Mouse (Mus musculus) intestine, embryonic 14.5 days (tissue): ENCODE measurements around the gene Epha1. TPM values are rescaled to one million over a fixed set of nuclear protein-coding genes. Genes with fewer than 3 reads are reported as not detected.

Experiments
- ATAC-seq: fragments of 200-750 bp; cut with Nextera tagmentation; replicated peaks from 2 replicates; pipeline ENCODE4 v1.8.0; 2017; ENCODE audit warnings: low read depth, moderate number of reproducible peaks, moderate TSS enrichment, moderate library complexity; ENCODE audit not compliant: low FRiP score, low TSS enrichment
- DNase-seq: peaks from one replicate; pipeline ENCODE4 v3.0.0-alpha.2; 2018; ENCODE audit warnings: low spot score
- H3K27ac ChIP-seq: fragments of 300-500 bp; sonication (generic); 2 replicates; pipeline ENCODE4 v1.5.1; 2014; ENCODE audit warnings: low read depth, mild to moderate bottlenecking, control low read depth
- H3K27me3 ChIP-seq: fragments of 300-500 bp; sonication (generic); replicated peaks from 2 replicates; pipeline ENCODE4 v1.6.1; 2014; ENCODE audit warnings: low read length, control low read depth; ENCODE audit not compliant: control insufficient read depth, insufficient read depth
- H3K36me3 ChIP-seq: fragments of 300-500 bp; sonication (generic); 2 replicates; pipeline ENCODE4 v1.6.1; 2014; ENCODE audit warnings: low read length, control low read depth; ENCODE audit not compliant: control insufficient read depth, insufficient read depth
- H3K4me1 ChIP-seq: fragments of 300-500 bp; sonication (generic); replicated peaks from 2 replicates; pipeline ENCODE4 v1.6.1; 2014; ENCODE audit warnings: low read length, control low read depth, mixed read lengths; ENCODE audit not compliant: control insufficient read depth, insufficient read depth
- H3K4me2 ChIP-seq: fragments of 300-500 bp; sonication (generic); 2 replicates; pipeline ENCODE4 v1.6.1; 2014; ENCODE audit warnings: low read length
- H3K4me3 ChIP-seq: fragments of 300-500 bp; sonication (generic); 2 replicates; pipeline ENCODE4 v1.5.1; 2014; ENCODE audit warnings: low read depth, low read length, control low read depth, mixed read lengths
- H3K9ac ChIP-seq: fragments of 300-500 bp; sonication (generic); 2 replicates; pipeline ENCODE4 v1.6.1; 2014; ENCODE audit warnings: mild to moderate bottlenecking, low read length
- H3K9me3 ChIP-seq: fragments of 300-500 bp; sonication (generic); 2 replicates; pipeline ENCODE4 v1.6.1; 2016; ENCODE audit warnings: low read length, control low read depth; ENCODE audit not compliant: control insufficient read depth
- WGBS: fragments of 180-500 bp; shearing (Covaris S2); extraction: QIAGEN DNeasy Blood & Tissue Kit; methylation state at CpG from one replicate; pipeline ENCODE4 v1.1.7; 2014; 5-methylcytosine and 5-hydroxymethylcytosine counted together
- polyA plus RNA-seq: library from polyadenylated mRNA; unstranded; fragments of >200 nt; fragmentation: Nextera tagmentation; extraction: Ambion mirVana; gene quantifications from 2 replicates; pipeline ENCODE4 v1.2.1, GENCODE M21; 2014

Epha1 gene
- polyA plus RNA-seq, 1 experiment from 2014 or later = 2.5 TPM

DNA sequence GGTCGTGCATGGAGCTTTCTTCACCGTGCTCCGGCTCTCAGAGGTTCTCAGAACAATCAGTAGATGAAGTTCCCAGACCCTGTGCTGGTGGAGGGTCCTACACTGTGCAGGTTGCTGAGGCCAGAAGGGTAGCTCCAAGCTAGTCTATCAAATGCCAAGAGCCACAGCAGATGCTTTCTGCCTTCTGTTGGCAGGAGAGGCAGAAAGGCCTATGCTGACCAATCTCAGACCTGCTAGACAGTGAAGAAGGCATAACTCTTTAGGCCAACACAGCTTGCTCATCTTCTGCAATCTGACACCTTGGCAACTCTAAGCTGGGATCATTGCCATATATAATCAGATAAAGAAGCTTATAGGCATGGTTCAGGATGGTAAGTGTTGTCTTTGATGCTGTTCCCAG, 42.9 kb downstream of the Epha1 start:
- H3K4me1 ChIP-seq = no peaks in the 10 kb centered on the region
- H3K36me3 ChIP-seq = no peaks in the 10 kb centered on the region
- ATAC-seq (no peak), DNase-seq (no peak)
- no peak overlapping the region for H3K4me3 ChIP-seq
- peaks cover 8% of the 10 kb centered on the region; the same call in 1 of the 2 replicates for H3K27me3 ChIP-seq
- no peak overlapping the region for H3K9ac ChIP-seq
- 58% methylated on average over 3 of the region's 3 CpGs for WGBS
- no peak overlapping the region for H3K27ac ChIP-seq
- no peaks in the 10 kb centered on the region for H3K9me3 ChIP-seq
- no peak overlapping the region for H3K4me2 ChIP-seq

DNA sequence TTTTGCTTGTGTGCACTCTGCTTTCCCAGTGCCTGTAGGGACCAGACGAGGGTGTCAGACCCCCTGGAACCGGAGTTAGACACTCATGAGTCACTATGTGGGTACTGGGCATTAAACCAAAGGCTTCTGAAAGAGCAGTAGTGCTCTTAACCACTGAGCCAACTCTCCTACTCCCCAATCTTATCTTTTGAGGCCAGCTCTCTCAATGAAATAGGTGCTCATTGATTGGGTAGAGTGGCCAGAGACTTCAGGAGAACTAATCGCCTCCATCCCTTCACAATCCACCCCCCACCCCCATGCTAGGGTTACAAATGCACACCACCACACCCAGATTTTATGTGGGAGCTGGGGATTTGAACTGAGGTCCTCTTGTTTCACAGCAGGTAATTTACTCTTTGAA, 44.3 kb downstream of the Epha1 start:
- Histone ChIP-seq H3K27ac (no peak overlapping the region), H3K4me3 (no peak overlapping the region), H3K9ac (no peak overlapping the region), H3K9me3 (no peaks in the 10 kb centered on the region), H3K4me1 (peaks cover under 1% of the 10 kb centered on the region; the same call in 1 of the 2 replicates), H3K4me2 (no peak overlapping the region), H3K27me3 (peaks cover 20% of the 10 kb centered on the region), H3K36me3 (no peaks in the 10 kb centered on the region)
- no peak for DNase-seq
- 79% methylated on average over 3 of the region's 3 CpGs for WGBS
- no peak for ATAC-seq

DNA sequence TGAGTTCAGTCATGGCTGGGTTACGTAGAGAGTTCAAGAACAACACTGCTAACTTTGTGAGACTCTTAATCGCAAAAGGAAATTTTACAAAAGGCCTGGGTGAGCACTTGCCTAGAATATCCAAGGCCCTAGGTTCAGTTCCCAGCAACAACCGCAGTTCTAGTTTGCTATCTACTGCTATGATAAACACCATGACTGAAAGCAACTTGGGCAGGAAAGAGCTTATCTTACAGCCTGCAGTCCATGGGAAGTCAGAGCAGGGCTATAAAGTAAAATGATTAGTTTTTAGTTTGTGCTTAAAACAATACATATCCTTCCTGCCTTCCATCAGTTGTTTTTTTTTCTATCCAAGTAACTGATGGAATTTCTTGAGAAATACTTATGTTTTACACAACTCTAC, 46.6 kb downstream of the Epha1 start:
- Histone ChIP-seq H3K9me3 (no peaks in the 10 kb centered on the region), H3K4me2 (no peak overlapping the region), H3K36me3 (no peaks in the 10 kb centered on the region), H3K4me3 (no peak overlapping the region), H3K27ac (no peak overlapping the region), H3K27me3 (peaks cover 43% of the 10 kb centered on the region), H3K4me1 (peaks cover 7% of the 10 kb centered on the region; the same call in 1 of the 2 replicates), H3K9ac (no peak overlapping the region)
- 88% methylated on average over 3 of the region's 3 CpGs for WGBS
- ATAC-seq = no peak
- DNase-seq = no peak

DNA sequence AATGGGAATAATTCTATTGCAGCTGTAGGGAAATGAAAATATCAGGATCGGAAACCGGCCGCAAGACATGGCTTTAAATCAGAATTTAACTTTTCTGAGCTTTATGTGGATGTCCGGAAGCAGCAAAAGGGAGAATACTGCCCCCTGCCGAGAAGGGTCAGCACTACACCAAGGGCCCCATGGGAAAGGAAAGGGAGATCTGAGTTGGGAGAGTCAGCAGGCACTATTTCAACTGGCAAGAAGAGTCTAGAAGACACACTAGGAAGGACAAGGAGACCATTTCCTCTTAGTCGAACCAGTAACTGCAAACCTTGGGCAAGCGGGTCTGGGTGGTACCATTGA, 47.8 kb downstream of the Epha1 start:
- no peaks in the 10 kb centered on the region for H3K36me3 ChIP-seq
- peak overlapping the region; percentile 91 for H3K4me2 ChIP-seq
- no peak overlapping the region for H3K27ac ChIP-seq
- WGBS = 3% methylated on average over 7 of the region's 7 CpGs
- peaks cover 7% of the 10 kb centered on the region; the same call in 1 of the 2 replicates for H3K4me1 ChIP-seq
- peak; percentile 21; the same call in 1 of the 2 replicates for ATAC-seq
- peak; percentile 94 for DNase-seq
- H3K9me3 ChIP-seq = no peaks in the 10 kb centered on the region
- H3K4me3 ChIP-seq = peak overlapping the region; percentile 56
- no peak overlapping the region for H3K9ac ChIP-seq
- peaks cover 51% of the 10 kb centered on the region for H3K27me3 ChIP-seq

DNA sequence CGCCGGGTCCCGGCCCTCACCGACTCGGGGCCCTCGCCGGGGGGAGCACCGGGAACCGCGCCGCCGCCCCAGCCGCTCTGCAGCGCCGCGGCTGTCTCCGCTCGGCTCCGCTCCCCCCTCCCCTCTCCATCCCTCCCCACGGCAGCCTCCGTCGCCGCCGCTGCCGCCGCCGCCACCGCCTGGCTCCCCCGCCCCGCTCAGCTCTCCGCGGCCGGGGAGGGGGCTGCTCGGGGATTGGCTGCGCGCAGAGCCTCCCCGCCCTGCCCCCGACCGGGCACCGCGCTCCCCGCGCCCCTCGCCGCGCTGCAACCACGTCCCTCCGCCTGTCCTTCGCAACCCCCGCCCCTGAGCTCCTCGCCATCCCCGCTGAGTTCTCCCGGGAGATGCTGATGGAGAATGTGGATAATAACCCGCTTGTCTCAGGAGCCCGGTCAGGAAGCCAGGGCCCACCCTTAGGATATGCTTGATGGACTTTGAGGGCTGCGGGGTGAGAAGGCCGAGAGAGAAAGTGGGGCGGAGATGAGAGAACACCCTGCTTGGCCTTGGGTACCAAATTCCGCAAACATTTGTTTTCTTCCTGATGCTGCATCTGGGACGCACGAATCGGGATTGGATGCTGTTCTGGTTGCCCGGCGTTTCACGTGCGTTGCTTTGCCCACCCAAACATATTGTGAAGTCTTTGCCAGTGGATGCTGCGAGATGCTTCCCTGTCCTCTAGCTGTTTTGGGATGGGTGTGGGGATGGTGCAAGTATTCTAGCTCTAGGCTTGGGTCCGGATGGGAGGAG, 48.4 kb downstream of the Epha1 start, which contains the start of gene Fam131b:
TSS of gene Fam131b (minus strand) at position 162 of the 786 bp plus-strand sequence.
- Histone ChIP-seq H3K4me3 (peak within 1 kb of the TSS; percentile 56), H3K4me1 (peaks cover 7% of the 10 kb centered on the region; the same call in 1 of the 2 replicates), H3K27me3 (peaks cover 51% of the 10 kb centered on the region), H3K4me2 (peak within 1 kb of the TSS; percentile 91), H3K36me3 (no peaks in the 10 kb centered on the region), H3K9me3 (no peaks in the 10 kb centered on the region), H3K9ac (peak within 1 kb of the TSS; percentile 40), H3K27ac (no peak within 1 kb of the TSS)
- peak; percentile 76 for DNase-seq
- 1% methylated on average over 39 of the region's 68 CpGs for WGBS
- ATAC-seq = peak; percentile 77

DNA sequence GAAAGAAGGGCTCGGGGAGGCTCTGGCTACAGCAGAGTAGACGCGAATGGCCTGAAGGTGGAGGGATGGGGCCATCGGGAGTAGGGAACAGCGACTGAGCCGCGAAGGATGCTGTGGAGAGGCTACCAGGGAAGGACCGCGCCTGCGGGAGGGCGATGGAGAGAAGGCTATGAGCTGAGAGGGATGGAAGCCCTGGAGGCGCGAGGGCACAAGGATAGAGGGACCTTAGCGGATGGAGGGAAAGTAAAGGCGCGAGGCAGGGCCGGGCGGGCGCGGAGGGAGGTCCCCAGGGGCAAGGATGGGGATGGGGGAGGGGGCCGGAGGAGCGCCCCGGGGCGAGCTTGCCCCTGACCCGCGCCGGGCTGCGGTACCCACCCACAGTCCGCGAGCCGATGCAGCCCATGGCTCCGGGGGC, 49.0 kb downstream of the Epha1 start:
- DNase-seq = peak; percentile 71
- peak overlapping the region; percentile 91 for H3K4me2 ChIP-seq
- H3K27me3 ChIP-seq = peaks cover 51% of the 10 kb centered on the region
- H3K4me3 ChIP-seq = peak overlapping the region; percentile 56
- H3K27ac ChIP-seq = no peak overlapping the region
- peak overlapping the region; percentile 40 for H3K9ac ChIP-seq
- H3K36me3 ChIP-seq = no peaks in the 10 kb centered on the region
- H3K9me3 ChIP-seq = no peaks in the 10 kb centered on the region
- peak; percentile 65 for ATAC-seq
- peaks cover 7% of the 10 kb centered on the region; the same call in 1 of the 2 replicates for H3K4me1 ChIP-seq
- 0% methylated on average over 16 of the region's 32 CpGs for WGBS

DNA sequence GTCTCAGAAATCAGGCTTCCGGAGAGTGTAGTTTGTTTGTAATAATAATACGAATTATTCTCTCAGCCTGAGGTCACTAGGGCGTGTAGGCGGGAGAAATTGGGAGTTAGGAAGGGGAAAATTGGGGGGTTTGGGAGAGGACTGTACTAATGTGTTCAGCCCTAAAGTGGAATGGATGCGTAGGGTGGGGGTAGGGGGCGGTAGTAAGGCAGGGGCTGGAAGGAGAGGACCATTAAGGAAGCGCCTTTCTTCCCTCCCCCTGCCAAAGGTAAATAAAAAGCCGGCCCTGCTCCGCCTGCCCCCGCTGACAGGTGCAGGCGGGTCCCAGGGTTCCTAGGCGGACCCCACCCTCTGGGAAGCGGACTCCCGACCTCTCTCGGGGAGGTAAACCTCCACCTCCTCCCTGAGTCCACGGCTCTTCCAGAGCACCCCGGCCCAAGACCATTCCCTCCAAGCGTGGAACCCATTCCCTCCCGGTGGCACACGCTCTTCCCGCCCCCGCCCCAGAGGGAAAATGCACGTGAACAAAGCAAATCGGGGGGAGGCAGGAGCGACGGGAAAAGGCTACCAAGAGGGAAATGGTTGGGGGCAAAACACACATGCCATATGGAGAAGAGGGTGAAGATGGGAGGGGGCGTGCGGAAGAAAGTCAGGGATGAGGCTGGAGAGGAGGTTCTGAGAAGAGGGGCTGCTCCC, 49.5 kb downstream of the Epha1 start:
- Histone ChIP-seq H3K4me2 (peak overlapping the region; percentile 91), H3K27me3 (peaks cover 51% of the 10 kb centered on the region), H3K9ac (no peak overlapping the region), H3K36me3 (no peaks in the 10 kb centered on the region), H3K27ac (no peak overlapping the region), H3K4me1 (peaks cover 7% of the 10 kb centered on the region; the same call in 1 of the 2 replicates), H3K4me3 (peak overlapping the region; percentile 56), H3K9me3 (no peaks in the 10 kb centered on the region)
- DNase-seq (peak; percentile 52), ATAC-seq (peak; percentile 30; the same call in 1 of the 2 replicates)
- 1% methylated on average over 28 of the region's 28 CpGs for WGBS

DNA sequence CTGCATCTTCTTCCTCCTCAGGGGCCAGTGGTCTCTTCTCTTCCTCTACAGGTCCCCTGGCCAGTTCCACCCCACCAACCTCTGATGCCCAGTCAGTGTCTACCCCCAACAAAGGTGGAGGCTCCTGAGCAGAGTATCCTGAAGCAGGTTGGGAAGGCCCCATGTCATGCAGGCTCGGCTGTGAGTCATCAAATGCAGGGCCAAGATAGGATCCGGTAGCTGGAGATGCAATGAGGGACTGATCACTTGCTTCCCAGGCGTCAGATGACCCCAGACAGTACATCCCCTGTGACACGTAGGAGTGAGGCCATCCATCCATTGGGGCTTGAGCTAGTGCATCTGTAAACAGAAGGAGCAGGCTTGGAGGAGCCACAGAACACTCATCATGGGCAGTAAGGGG, 54.8 kb downstream of the Epha1 start:
- H3K27me3 ChIP-seq = peaks cover 26% of the 10 kb centered on the region
- peaks cover 2% of the 10 kb centered on the region; the same call in 1 of the 2 replicates for H3K4me1 ChIP-seq
- no peak overlapping the region for H3K4me2 ChIP-seq
- H3K36me3 ChIP-seq = no peaks in the 10 kb centered on the region
- H3K27ac ChIP-seq = no peak overlapping the region
- WGBS = 73% methylated on average over 4 of the region's 4 CpGs
- H3K4me3 ChIP-seq = no peak overlapping the region
- ATAC-seq (no peak), DNase-seq (no peak)
- no peak overlapping the region for H3K9ac ChIP-seq
- H3K9me3 ChIP-seq = no peaks in the 10 kb centered on the region
